Mouse (Mus musculus) intestine, embryonic 15.5 days (tissue): Measurements from ENCODE around the gene Plppr3. TPM values are rescaled to one million over a fixed set of nuclear protein-coding genes. Genes with fewer than 3 reads are reported as not detected.
A peak's percentile ranks its signal among the peaks of the same experiment; 100 is the strongest.

ENCODE experiments used
- ATAC-seq: fragments of 200-750 bp; cut with Nextera tagmentation; 2 replicates; pipeline ENCODE4 v1.8.0; 2017; ENCODE audit warnings: moderate TSS enrichment, moderate library complexity
- H3K27ac ChIP-seq: fragments of 300-500 bp; sonication (generic); 2 replicates; pipeline ENCODE4 v1.5.1; 2015; ENCODE audit warnings: mild to moderate bottlenecking, inconsistent platforms
- H3K27me3 ChIP-seq: fragments of 300-500 bp; sonication (generic); replicated peaks from 2 replicates; pipeline ENCODE4 v1.6.1; 2015; ENCODE audit warnings: inconsistent platforms
- H3K36me3 ChIP-seq: fragments of 300-500 bp; sonication (generic); 2 replicates; pipeline ENCODE4 v1.6.1; 2015; ENCODE audit warnings: inconsistent platforms
- H3K4me1 ChIP-seq: fragments of 300-500 bp; sonication (generic); replicated peaks from 2 replicates; pipeline ENCODE4 v1.6.1; 2015; ENCODE audit warnings: inconsistent platforms
- H3K4me2 ChIP-seq: fragments of 300-500 bp; sonication (generic); replicated peaks from 2 replicates; pipeline ENCODE4 v1.6.1; 2015; ENCODE audit warnings: mild to moderate bottlenecking, inconsistent platforms
- H3K4me3 ChIP-seq: fragments of 300-500 bp; sonication (generic); replicated peaks from 2 replicates; pipeline ENCODE4 v1.5.1; 2015; ENCODE audit warnings: inconsistent platforms
- H3K9ac ChIP-seq: fragments of 300-500 bp; sonication (generic); 2 replicates; pipeline ENCODE4 v1.6.1; 2015; ENCODE audit warnings: inconsistent platforms
- H3K9me3 ChIP-seq: fragments of 300-500 bp; sonication (generic); 2 replicates; pipeline ENCODE4 v1.6.1; 2016; ENCODE audit warnings: inconsistent platforms
- WGBS: fragments of 180-500 bp; shearing (Covaris S2); methylation state at CpG from one replicate; pipeline ENCODE4 v1.1.7; 2015; 5-methylcytosine and 5-hydroxymethylcytosine counted together
- polyA plus RNA-seq: library from polyadenylated mRNA; unstranded; fragments of >200 nt; fragmentation: Nextera tagmentation; extraction: Ambion mirVana; gene quantifications from 2 replicates; pipeline ENCODE4 v1.2.1, GENCODE M21; 2015

Plppr3 gene
- polyA plus RNA-seq, 1 experiment from 2014 or later = 32.7 TPM

- 71% methylated on average over 11 of the region's 11 CpGs for WGBS
- Histone ChIP-seq H3K4me1 (peaks cover 46% of the 10 kb centered on the region), H3K9me3 (no peaks in the 10 kb centered on the region), H3K4me2 (peak overlapping the region; percentile 92; the same call in 1 of the 2 replicates), H3K27ac (no peak overlapping the region), H3K36me3 (peaks cover 10% of the 10 kb centered on the region), H3K9ac (peak overlapping the region; percentile 20; the same call in 1 of the 2 replicates), H3K4me3 (no peak overlapping the region), H3K27me3 (peaks cover 20% of the 10 kb centered on the region)
- ATAC-seq = no peak
These were observed 39.9 kb upstream of the Plppr3 start for GRCm38 (mm10) chr10:79914131-79914947.

DNA sequence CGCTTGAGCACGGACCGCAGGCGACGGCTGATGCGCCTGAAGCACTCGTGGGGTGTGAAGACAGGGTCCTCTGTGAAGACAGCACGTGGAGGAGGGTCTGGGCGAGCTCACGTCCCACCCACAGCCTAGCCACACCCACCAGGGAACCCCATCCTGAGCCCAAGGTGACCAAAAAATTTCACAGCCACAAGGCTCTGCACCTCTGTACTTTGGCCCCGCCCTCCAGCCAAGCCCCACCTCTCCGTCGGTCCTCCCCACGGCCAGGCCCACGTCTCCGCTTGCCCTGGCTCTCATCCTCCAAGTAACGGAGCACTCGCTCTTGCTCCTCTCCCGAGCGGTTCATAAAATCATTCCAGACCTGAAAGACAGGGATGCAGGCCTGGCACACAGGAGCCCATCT, 38.0 kb upstream of the Plppr3 start:
- Histone ChIP-seq H3K36me3 (peaks cover 10% of the 10 kb centered on the region), H3K27ac (no peak overlapping the region), H3K4me3 (no peak overlapping the region), H3K9ac (no peak overlapping the region), H3K27me3 (peaks cover under 1% of the 10 kb centered on the region; the same call in 1 of the 2 replicates), H3K4me1 (peaks cover 37% of the 10 kb centered on the region), H3K9me3 (no peaks in the 10 kb centered on the region), H3K4me2 (no peak overlapping the region)
- 64% methylated on average over 20 of the region's 20 CpGs for WGBS
- ATAC-seq = no peak

DNA sequence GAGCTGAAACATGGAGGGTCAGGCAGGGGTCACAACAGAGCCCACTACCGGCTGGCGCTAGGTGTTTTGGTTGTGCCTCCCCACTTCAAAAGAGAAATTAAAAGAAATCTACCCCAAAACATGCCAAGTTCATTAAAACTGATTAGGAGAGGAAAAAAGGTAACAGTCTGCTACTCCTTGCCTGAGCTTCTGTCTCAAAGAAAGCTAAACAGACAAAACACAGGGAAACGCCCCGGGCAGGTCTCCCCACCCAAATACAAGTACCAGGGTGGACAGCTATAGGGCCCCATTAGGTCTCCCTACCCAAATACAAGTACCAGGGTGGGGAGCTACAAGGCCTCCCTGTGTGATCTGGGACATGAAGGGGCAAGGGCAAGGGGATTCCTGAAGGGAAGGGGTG, 36.1 kb upstream of the Plppr3 start, which contains the start of gene Gm26602:
Gene Gm26602, plus strand, starts transcription at position 301 of the 400 bp plus-strand sequence.
- H3K4me2 ChIP-seq = no peak within 1 kb of the TSS
- H3K27ac ChIP-seq = no peak within 1 kb of the TSS
- no peaks in the 10 kb centered on the region for H3K27me3 ChIP-seq
- ATAC-seq = no peak
- H3K9ac ChIP-seq = no peak within 1 kb of the TSS
- H3K36me3 ChIP-seq = peaks cover 23% of the 10 kb centered on the region
- H3K9me3 ChIP-seq = no peaks in the 10 kb centered on the region
- H3K4me1 ChIP-seq = peaks cover 31% of the 10 kb centered on the region
- H3K4me3 ChIP-seq = no peak within 1 kb of the TSS
- 88% methylated on average over 4 of the region's 4 CpGs for WGBS

DNA sequence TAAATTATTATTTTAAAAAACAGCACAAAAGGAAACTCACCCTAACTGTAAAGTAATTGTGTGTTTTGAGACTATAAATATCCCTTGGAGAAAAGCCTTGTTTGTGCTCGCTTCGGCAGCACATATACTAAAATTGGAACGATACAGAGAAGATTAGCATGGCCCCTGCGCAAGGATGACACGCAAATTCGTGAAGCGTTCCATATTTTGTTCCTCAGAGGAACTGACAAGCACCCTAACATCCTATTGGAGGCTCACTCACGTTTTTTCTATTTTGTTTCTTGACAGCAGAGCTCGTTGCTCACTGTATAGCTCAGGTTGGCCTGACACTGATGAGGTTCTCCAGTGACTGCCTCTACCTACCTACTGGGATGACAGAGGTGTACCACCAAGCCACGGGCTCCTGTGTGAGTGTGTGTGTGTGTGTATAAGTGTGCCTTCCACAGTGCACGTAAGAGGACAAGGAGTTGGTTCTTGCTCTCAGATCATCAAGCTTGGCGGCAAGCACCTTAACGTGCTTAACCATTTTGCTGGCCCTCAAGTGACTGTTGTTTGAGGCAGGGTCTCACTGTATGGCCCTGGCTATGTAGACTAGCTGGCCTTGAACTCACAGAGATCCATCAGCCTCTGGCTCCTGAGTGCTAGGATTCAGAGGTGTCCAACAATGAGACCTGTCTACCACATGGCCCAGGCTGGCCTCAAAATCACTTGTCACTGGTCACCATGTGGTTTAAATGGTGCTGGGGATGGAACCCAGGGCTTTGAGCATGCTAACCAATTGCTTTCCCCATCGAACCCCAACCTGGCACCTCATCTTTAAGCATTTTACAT, 34.9 kb upstream of the Plppr3 start:
- H3K36me3 ChIP-seq = peaks cover 33% of the 10 kb centered on the region
- peak overlapping the region; percentile 41 for H3K4me2 ChIP-seq
- peaks cover 18% of the 10 kb centered on the region for H3K4me1 ChIP-seq
- no peaks in the 10 kb centered on the region for H3K9me3 ChIP-seq
- no peak overlapping the region for H3K9ac ChIP-seq
- H3K4me3 ChIP-seq = no peak overlapping the region
- peak; percentile 69 for ATAC-seq
- H3K27ac ChIP-seq = peak overlapping the region; percentile 59; the same call in 1 of the 2 replicates
- 24% methylated on average over 14 of the region's 14 CpGs for WGBS
- H3K27me3 ChIP-seq = no peaks in the 10 kb centered on the region

DNA sequence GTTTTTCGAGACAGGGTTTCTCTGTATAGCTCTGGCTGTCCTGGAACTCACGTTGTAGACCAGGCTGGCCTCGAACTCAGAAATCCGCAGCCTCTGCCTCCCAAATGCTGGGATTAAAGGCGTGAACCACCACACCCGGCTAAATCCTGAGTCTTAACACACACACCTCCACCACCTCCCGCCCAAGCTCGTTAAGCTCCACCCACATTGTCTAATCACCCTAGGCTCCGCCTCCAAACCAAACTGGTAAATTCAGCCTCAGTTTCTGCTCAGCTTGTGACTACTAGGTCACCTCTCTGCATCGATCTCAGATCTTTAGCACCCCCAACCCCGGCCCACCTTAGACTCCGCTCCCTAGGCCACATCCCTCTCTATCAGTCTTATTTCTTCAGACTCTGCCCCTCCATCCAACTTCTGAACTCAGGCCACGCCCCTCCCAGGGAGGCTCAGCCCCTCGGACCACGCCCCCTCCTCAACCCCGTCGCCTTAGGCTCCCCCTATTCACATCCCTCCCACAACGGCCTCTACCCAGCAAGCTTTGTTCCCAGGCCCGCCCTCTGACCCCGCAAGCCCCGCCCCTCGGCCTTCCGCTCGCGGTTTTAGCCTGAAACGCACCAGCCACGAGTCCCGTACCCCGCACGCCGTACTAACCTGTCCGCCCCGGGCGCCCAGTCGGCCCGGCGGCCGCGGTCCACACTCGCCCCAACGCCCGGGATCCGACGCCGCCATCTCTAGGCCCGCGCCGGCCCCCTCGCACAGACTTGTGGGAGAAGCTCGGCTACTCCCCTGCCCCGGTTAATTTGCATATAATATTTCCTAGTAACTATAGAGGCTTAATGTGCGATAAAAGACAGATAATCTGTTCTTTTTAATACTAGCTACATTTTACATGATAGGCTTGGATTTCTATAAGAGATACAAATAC, 34.0 kb upstream of the Plppr3 start, which contains the start of gene Med16:
Gene Med16, minus strand, starts transcription at position 757 of the 925 bp plus-strand sequence.
- Histone ChIP-seq H3K4me3 (peak within 1 kb of the TSS; percentile 81), H3K9ac (peak within 1 kb of the TSS; percentile 93), H3K4me1 (peaks cover 15% of the 10 kb centered on the region), H3K4me2 (peak within 1 kb of the TSS; percentile 64), H3K36me3 (peaks cover 33% of the 10 kb centered on the region), H3K27ac (peak within 1 kb of the TSS; percentile 97), H3K27me3 (no peaks in the 10 kb centered on the region), H3K9me3 (no peaks in the 10 kb centered on the region)
- WGBS = 1% methylated on average over 52 of the region's 52 CpGs
- peak; percentile 97 for ATAC-seq

- no peak overlapping the region for H3K4me3 ChIP-seq
- H3K27me3 ChIP-seq = no peaks in the 10 kb centered on the region
- no peak overlapping the region for H3K27ac ChIP-seq
- 90% methylated on average over 10 of the region's 10 CpGs for WGBS
- peaks cover 37% of the 10 kb centered on the region for H3K36me3 ChIP-seq
- H3K9me3 ChIP-seq = no peaks in the 10 kb centered on the region
- ATAC-seq = no peak
- H3K4me2 ChIP-seq = peak overlapping the region; percentile 64; the same call in 1 of the 2 replicates
- peaks cover 12% of the 10 kb centered on the region for H3K4me1 ChIP-seq
- no peak overlapping the region for H3K9ac ChIP-seq
These were observed 33.0 kb upstream of the Plppr3 start for GRCm38 (mm10) chr10:79907415-79907814.

GRCm38 (mm10) chr10:79906712-79907111, 32.3 kb upstream of the Plppr3 start:
- WGBS = 94% methylated on average over 9 of the region's 9 CpGs
- H3K4me3 ChIP-seq = no peak overlapping the region
- H3K9me3 ChIP-seq = no peaks in the 10 kb centered on the region
- peaks cover 10% of the 10 kb centered on the region for H3K4me1 ChIP-seq
- H3K27me3 ChIP-seq = no peaks in the 10 kb centered on the region
- no peak for ATAC-seq
- peaks cover 35% of the 10 kb centered on the region for H3K36me3 ChIP-seq
- H3K27ac ChIP-seq = no peak overlapping the region
- no peak overlapping the region for H3K4me2 ChIP-seq
- H3K9ac ChIP-seq = no peak overlapping the region

DNA sequence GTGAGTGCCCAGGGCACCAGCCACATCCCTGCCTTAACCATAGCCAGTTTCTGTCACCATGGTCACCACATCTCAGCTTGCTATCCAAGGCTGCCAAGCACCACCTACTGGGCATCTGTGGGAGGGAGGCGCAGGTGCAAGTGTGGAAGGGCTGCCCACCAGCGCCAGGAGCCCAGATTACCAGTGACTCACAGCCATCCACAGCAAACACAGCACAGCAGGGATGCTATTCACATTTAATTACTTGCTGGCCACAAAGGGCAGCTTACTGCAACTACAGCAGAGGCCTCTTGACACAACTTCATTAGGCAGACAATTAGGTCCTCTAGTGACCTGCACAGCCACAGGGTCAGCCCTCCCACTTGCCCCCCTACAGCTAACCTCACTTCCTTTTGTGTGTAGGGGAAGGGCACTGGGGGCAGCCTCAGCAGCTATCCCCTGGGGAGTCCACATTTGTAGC, 26.5 kb upstream of the Plppr3 start:
- 68% methylated on average over 2 of the region's 2 CpGs for WGBS
- H3K9me3 ChIP-seq = no peaks in the 10 kb centered on the region
- ATAC-seq = no peak
- no peak overlapping the region for H3K9ac ChIP-seq
- H3K4me3 ChIP-seq = no peak overlapping the region
- no peaks in the 10 kb centered on the region for H3K27me3 ChIP-seq
- no peak overlapping the region for H3K27ac ChIP-seq
- H3K36me3 ChIP-seq = peaks cover 34% of the 10 kb centered on the region
- H3K4me2 ChIP-seq = no peak overlapping the region
- H3K4me1 ChIP-seq = peaks cover 15% of the 10 kb centered on the region

DNA sequence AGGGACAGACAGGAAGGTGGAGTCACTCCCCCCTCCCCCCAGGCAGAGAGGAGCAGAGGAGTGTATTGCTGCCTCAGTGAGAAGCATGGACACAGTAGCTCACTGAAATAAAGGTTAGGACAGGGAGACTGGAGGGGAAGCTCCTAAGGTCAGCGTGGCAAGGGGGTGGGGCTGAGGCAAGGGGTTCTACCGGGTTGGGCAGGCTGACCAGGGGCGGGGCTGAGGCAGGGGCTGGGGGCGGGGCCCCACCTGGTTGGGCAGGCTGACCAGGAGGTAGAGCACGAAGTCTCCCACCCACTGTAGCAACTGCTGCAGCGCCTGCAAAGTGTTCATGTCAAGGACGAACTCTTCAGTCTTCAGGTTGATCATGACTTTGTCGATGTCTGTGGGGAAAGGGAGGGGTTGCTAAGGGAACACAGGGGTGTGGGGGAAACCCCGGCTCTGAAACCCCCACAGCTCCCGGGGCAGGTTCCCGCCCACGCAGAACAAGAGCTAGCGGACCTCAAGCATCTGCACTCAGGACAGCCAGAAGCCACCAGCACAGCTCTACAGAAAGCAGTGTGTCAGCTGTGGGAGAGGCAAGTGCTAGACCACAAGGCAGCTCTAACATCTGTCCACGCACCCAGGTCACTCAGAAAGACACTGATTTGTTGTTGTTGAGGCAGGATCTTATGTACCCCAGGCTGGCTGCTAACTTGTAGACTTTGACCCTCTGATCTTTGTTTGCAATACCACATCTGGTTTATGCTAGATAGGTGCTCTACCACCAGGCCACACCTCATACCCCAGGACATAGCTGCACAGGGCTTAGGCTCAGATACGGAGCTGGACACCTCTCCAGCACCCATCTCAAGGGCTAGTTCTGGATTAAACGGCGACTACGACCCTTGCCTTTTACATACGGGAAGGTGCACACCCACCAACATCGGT, 23.1 kb upstream of the Plppr3 start:
- no peak overlapping the region for H3K9ac ChIP-seq
- 42% methylated on average over 20 of the region's 20 CpGs for WGBS
- peaks cover 26% of the 10 kb centered on the region for H3K36me3 ChIP-seq

GRCm38 (mm10) chr10:79896814-79897213, 22.4 kb upstream of the Plppr3 start:
- Histone ChIP-seq H3K9ac (no peak overlapping the region), H3K4me1 (peaks cover 15% of the 10 kb centered on the region), H3K27me3 (no peaks in the 10 kb centered on the region), H3K4me3 (no peak overlapping the region), H3K36me3 (peaks cover 25% of the 10 kb centered on the region), H3K9me3 (no peaks in the 10 kb centered on the region), H3K27ac (no peak overlapping the region), H3K4me2 (no peak overlapping the region)
- peak; percentile 9; the same call in 1 of the 2 replicates for ATAC-seq
- WGBS = 83% methylated on average over 13 of the region's 13 CpGs

More for the DNA sequence above, 23.1 kb upstream of the Plppr3 start:
- Histone ChIP-seq H3K4me3 (no peak overlapping the region), H3K4me2 (no peak overlapping the region), H3K27ac (no peak overlapping the region), H3K27me3 (no peaks in the 10 kb centered on the region), H3K4me1 (peaks cover 15% of the 10 kb centered on the region), H3K9me3 (no peaks in the 10 kb centered on the region)
- ATAC-seq = peak; percentile 49
